Mouse (Mus musculus): ENCODE results near the gene Edc3.

DNA sequence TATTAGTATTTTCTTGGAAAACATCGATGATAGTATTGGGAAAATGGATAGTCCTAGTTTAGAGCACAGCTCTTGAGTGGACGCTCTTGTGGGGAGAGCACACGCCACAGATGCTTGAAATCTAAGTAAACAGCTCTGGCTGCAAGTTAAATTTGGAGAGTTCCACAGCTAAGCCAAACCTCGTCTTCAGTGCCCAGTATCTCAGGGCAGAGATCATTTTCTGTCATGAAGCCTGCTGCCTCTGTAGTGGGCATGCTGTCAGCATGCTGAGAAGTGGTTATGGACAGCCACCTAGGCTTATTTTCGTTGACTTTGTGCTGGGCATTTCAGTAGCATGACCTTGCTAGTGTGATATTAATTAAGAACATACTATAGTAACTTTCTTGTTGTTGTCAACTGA is 15.5 kb downstream of the Edc3 start:
- TF ChIP-seq POLR2A (IDR thresholded peaks at IDR 0.05; ENCODE audit: extremely low read depth, insufficient read depth, low read length): no peak
- TF ChIP-seq CTCF (IDR thresholded peaks at IDR 0.05; ENCODE audit: low read depth, low read length): no peak

Measured in liver, adult 2 months (tissue).